Mouse (Mus musculus) myocyte (in vitro differentiated cells): ENCODE results near the gene Spg21. TPM values are rescaled to one million over a fixed set of nuclear protein-coding genes. Genes with fewer than 3 reads are reported as not detected.

Source experiments
- H3K27me3 ChIP-seq: one replicate; pipeline ENCODE4 v1.6.1; 2011; ENCODE audit not compliant: control insufficient read depth, insufficient read depth, insufficient read length
- H3K36me3 ChIP-seq: one replicate; pipeline ENCODE4 v1.6.1; 2011; ENCODE audit not compliant: control insufficient read depth, insufficient read depth
- H3K4me2 ChIP-seq: one replicate; pipeline ENCODE4 v1.6.1; 2011; ENCODE audit warnings: low read depth, control low read depth
- H3K4me3 ChIP-seq: one replicate; pipeline ENCODE4 v1.5.1; 2011; ENCODE audit warnings: mild to moderate bottlenecking, control low read depth, moderate library complexity
- H3K79me2 ChIP-seq: one replicate; pipeline ENCODE4 v1.6.1; 2011; ENCODE audit not compliant: control insufficient read depth, insufficient read depth
- H3ac ChIP-seq: one replicate; pipeline ENCODE4 v1.6.1; 2011; ENCODE audit not compliant: control insufficient read depth, insufficient read length
- CEBPB ChIP-seq: IDR thresholded peaks from 2 replicates; pipeline ENCODE4 v1.6.1; 2011; ENCODE audit warnings: mild to moderate bottlenecking, moderate library complexity; ENCODE audit not compliant: poor library complexity, insufficient read depth, severe bottlenecking
- E2F4 ChIP-seq: IDR thresholded peaks from one replicate; pipeline ENCODE4 v1.6.1; 2011; ENCODE audit warnings: mild to moderate bottlenecking, control low read depth, moderate library complexity; ENCODE audit not compliant: insufficient read depth
- MAX ChIP-seq: IDR thresholded peaks from one replicate; pipeline ENCODE4 v1.6.1; 2011; ENCODE audit warnings: low read depth, mild to moderate bottlenecking, control low read depth
- MYOD1 ChIP-seq, 3 experiments: IDR thresholded peaks; one replicate each; pipeline ENCODE4 v1.6.1; 2011; ENCODE audit warnings: control low read depth in 2 of 3, low read depth in 2 of 3, mild to moderate bottlenecking in 2 of 3, moderate library complexity in 1 of 3; ENCODE audit not compliant: insufficient read length in 2 of 3, control insufficient read depth in 1 of 3
- MYOG ChIP-seq, 3 experiments: IDR thresholded peaks; one replicate each; pipeline ENCODE4 v1.6.1; 2011; ENCODE audit warnings: control low read depth in 2 of 3, low read depth in 2 of 3, mild to moderate bottlenecking in 2 of 3; ENCODE audit not compliant: insufficient read length in 2 of 3, control insufficient read depth in 1 of 3, insufficient read depth in 1 of 3
- POLR2A ChIP-seq: IDR thresholded peaks from one replicate; pipeline ENCODE4 v1.6.1; 2011; ENCODE audit warnings: low read depth, mild to moderate bottlenecking, control low read depth, moderate library complexity; ENCODE audit not compliant: insufficient read length
- POLR2AphosphoS2 ChIP-seq: IDR thresholded peaks from one replicate; pipeline ENCODE4 v1.6.1; 2011; ENCODE audit warnings: low read depth, control low read depth; ENCODE audit not compliant: insufficient read length
- REST ChIP-seq: IDR thresholded peaks from one replicate; pipeline ENCODE4 v1.6.1; 2011; ENCODE audit warnings: mild to moderate bottlenecking, control low read depth, moderate library complexity; ENCODE audit not compliant: insufficient read depth, insufficient read length
- SRF ChIP-seq: IDR thresholded peaks from one replicate; pipeline ENCODE4 v1.6.1; 2011; ENCODE audit warnings: low read depth; ENCODE audit not compliant: control insufficient read depth, insufficient read length
- TCF12 ChIP-seq: IDR thresholded peaks from one replicate; pipeline ENCODE4 v1.6.1; 2011; ENCODE audit warnings: mild to moderate bottlenecking, control low read depth; ENCODE audit not compliant: poor library complexity, insufficient read depth, severe bottlenecking
- TCF3 ChIP-seq: IDR thresholded peaks from one replicate; pipeline ENCODE4 v1.6.1; 2011; ENCODE audit warnings: low read depth, control low read depth; ENCODE audit not compliant: insufficient read length
- USF1 ChIP-seq: IDR thresholded peaks from one replicate; pipeline ENCODE4 v1.6.1; 2011; ENCODE audit warnings: low read depth, mild to moderate bottlenecking, control low read depth, moderate library complexity
- polyA plus RNA-seq: library from polyadenylated mRNA; unstranded; fragments of >200 nt; fragmentation: generic; extraction: Trizol; gene quantifications from one replicate; pipeline ENCODE4 v1.2.1, GENCODE M21; 2012; ENCODE audit warnings: missing spikeins

The Spg21 gene
- polyA plus RNA-seq, 1 experiment: 101 TPM

- no peak overlapping the region for H3K4me3 ChIP-seq
- no peak for TF ChIP-seq SRF
- no peak for TF ChIP-seq TCF3
- no peak for TF ChIP-seq MAX
- H3K4me2 ChIP-seq: no peak overlapping the region
- H3K79me2 ChIP-seq: no peaks in the 10 kb centered on the region
- no peaks in the 10 kb centered on the region for H3K36me3 ChIP-seq
- H3ac ChIP-seq: no peak overlapping the region
- H3K27me3 ChIP-seq: no peaks in the 10 kb centered on the region
These were observed 30.7 kb downstream of the Spg21 start for GRCm38 (mm10) chr9:65491476-65491875.

GRCm38 (mm10) chr9:65492351-65492750, 31.6 kb downstream of the Spg21 start:
- Histone ChIP-seq H3K4me2 (no peak overlapping the region), H3K4me3 (no peak overlapping the region), H3K36me3 (no peaks in the 10 kb centered on the region), H3ac (no peak overlapping the region), H3K27me3 (no peaks in the 10 kb centered on the region), H3K79me2 (no peaks in the 10 kb centered on the region)
- TF ChIP-seq MAX: no peak
- TF ChIP-seq USF1: no peak
- no peak for TF ChIP-seq MYOD1 (IDR thresholded peaks at IDR 0.05; ENCODE audit: control insufficient read depth in 1 of 3, insufficient read length in 2 of 3, low read depth in 2 of 3)
- TF ChIP-seq SRF: no peak

GRCm38 (mm10) chr9:65492851-65493250, 32.1 kb downstream of the Spg21 start:
- no peaks in the 10 kb centered on the region for H3K79me2 ChIP-seq
- H3K4me3 ChIP-seq: no peak overlapping the region
- no peaks in the 10 kb centered on the region for H3K36me3 ChIP-seq
- H3K4me2 ChIP-seq: no peak overlapping the region
- no peak overlapping the region for H3ac ChIP-seq
- H3K27me3 ChIP-seq: no peaks in the 10 kb centered on the region
- TF ChIP-seq TCF12 (no peak), USF1 (no peak), MYOG (IDR thresholded peaks at IDR 0.05; ENCODE audit: control insufficient read depth in 1 of 3, insufficient read depth in 1 of 3, insufficient read length in 2 of 3, low read depth in 2 of 3) (no peak), POLR2AphosphoS2 (no peak)

GRCm38 (mm10) chr9:65502146-65502545, 41.4 kb downstream of the Spg21 start:
- no peaks in the 10 kb centered on the region for H3K36me3 ChIP-seq
- no peak overlapping the region for H3ac ChIP-seq
- H3K4me2 ChIP-seq: no peak overlapping the region
- H3K79me2 ChIP-seq: no peaks in the 10 kb centered on the region
- no peak overlapping the region for H3K4me3 ChIP-seq
- H3K27me3 ChIP-seq: no peaks in the 10 kb centered on the region
- TF ChIP-seq USF1 (no peak), MAX (no peak)

- H3K27me3 ChIP-seq: no peaks in the 10 kb centered on the region
- H3K79me2 ChIP-seq: no peaks in the 10 kb centered on the region
- H3ac ChIP-seq: no peak overlapping the region
- no peak overlapping the region for H3K4me3 ChIP-seq
- TF ChIP-seq REST (no peak), MYOD1 (IDR thresholded peaks at IDR 0.05; ENCODE audit: control insufficient read depth in 1 of 3, insufficient read length in 2 of 3, low read depth in 2 of 3) (no peak), CEBPB (no peak), MYOG (IDR thresholded peaks at IDR 0.05; ENCODE audit: control insufficient read depth in 1 of 3, insufficient read depth in 1 of 3, insufficient read length in 2 of 3, low read depth in 2 of 3) (no peak), E2F4 (no peak), POLR2A (no peak), TCF3 (no peak), TCF12 (no peak), POLR2AphosphoS2 (no peak), MAX (no peak), USF1 (no peak), SRF (no peak)
- H3K36me3 ChIP-seq: no peaks in the 10 kb centered on the region
- no peak overlapping the region for H3K4me2 ChIP-seq
These were observed 42.2 kb downstream of the Spg21 start for GRCm38 (mm10) chr9:65502721-65503505.

- Histone ChIP-seq H3K79me2 (no peaks in the 10 kb centered on the region), H3K27me3 (peaks cover 4% of the 10 kb centered on the region)
These were observed 47.7 kb downstream of the Spg21 start for GRCm38 (mm10) chr9:65508449-65508848.

More at GRCm38 (mm10) chr9:65508449-65508848, 47.7 kb downstream of the Spg21 start:
- TF ChIP-seq MYOD1 (IDR thresholded peaks at IDR 0.05; ENCODE audit: control insufficient read depth in 1 of 3, insufficient read length in 2 of 3, low read depth in 2 of 3) (no peak), REST (no peak), E2F4 (no peak), MAX (no peak), TCF12 (no peak), POLR2AphosphoS2 (no peak), TCF3 (no peak), MYOG (IDR thresholded peaks at IDR 0.05; ENCODE audit: control insufficient read depth in 1 of 3, insufficient read depth in 1 of 3, insufficient read length in 2 of 3, low read depth in 2 of 3) (no peak), POLR2A (no peak), SRF (no peak), CEBPB (no peak), USF1 (no peak)
- Histone ChIP-seq H3ac (no peak overlapping the region), H3K4me2 (no peak overlapping the region), H3K36me3 (no peaks in the 10 kb centered on the region), H3K4me3 (no peak overlapping the region)
